Mouse (Mus musculus) kidney, adult 2 months (tissue): ENCODE measurements at regions not wholly inside any gene's neighbourhood (a gene's known extent, or its start where the extent isn't known, plus 50 kb on each side); places are given as distances from the start of the nearest gene placed in this dataset.
A peak's percentile ranks its signal among the peaks of the same experiment; 100 is the strongest.

ENCODE experiments used
- DNase-seq: peaks from one replicate; pipeline ENCODE4 v3.0.0; 2021
- H3K27ac ChIP-seq: fragments of 200-500 bp; 2 replicates; pipeline ENCODE4 v1.5.1; 2012; ENCODE audit warnings: low read depth, low read length, control low read depth, inconsistent platforms; ENCODE audit not compliant: insufficient read depth
- H3K27me3 ChIP-seq: fragments of 200-500 bp; replicated peaks from 2 replicates; pipeline ENCODE4 v1.6.1; 2012; ENCODE audit warnings: mild to moderate bottlenecking, moderate library complexity, low read length, inconsistent platforms; ENCODE audit not compliant: control insufficient read depth, insufficient read depth
- H3K36me3 ChIP-seq: fragments of 200-500 bp; 2 replicates; pipeline ENCODE4 v1.6.1; 2012; ENCODE audit warnings: mild to moderate bottlenecking, moderate library complexity, low read length, inconsistent platforms; ENCODE audit not compliant: control insufficient read depth, insufficient read depth
- H3K4me1 ChIP-seq: fragments of 200-500 bp; 2 replicates; pipeline ENCODE4 v1.6.1; 2011; ENCODE audit warnings: low read length; ENCODE audit not compliant: control insufficient read depth, insufficient read depth
- H3K4me3 ChIP-seq: fragments of 200-500 bp; 2 replicates; pipeline ENCODE4 v1.5.1; 2011; ENCODE audit warnings: mild to moderate bottlenecking, low read depth, low read length, control low read depth; ENCODE audit not compliant: insufficient read depth
- CTCF ChIP-seq: fragments of 200-500 bp; conservative IDR thresholded peaks from 2 replicates; pipeline ENCODE4 v1.5.1; 2011; ENCODE audit warnings: low read depth, mild to moderate bottlenecking, control low read depth, low read length, moderate library complexity, mixed read lengths; ENCODE audit not compliant: insufficient read depth, insufficient read length
- POLR2A ChIP-seq: fragments of 200-500 bp; IDR thresholded peaks from one replicate; pipeline ENCODE4 v1.6.1; 2011; ENCODE audit warnings: low read depth, low read length, control low read depth
- WGBS: fragments of 180-500 bp; shearing (Covaris S2); methylation state at CpG from one replicate; pipeline ENCODE4 v1.1.7; 2018; 5-methylcytosine and 5-hydroxymethylcytosine counted together

- 85% methylated on average over 11 of the region's 11 CpGs for WGBS
Measured at GRCm38 (mm10) chr12:25427911-25428642, 331.1 kb upstream of the Id2 start.

GRCm38 (mm10) chr12:25417336-25417735 lies 320.4 kb upstream of the Id2 start:
- H3K27ac ChIP-seq: no peak overlapping the region
- TF ChIP-seq CTCF: no peak
- no peak for TF ChIP-seq POLR2A
- H3K27me3 ChIP-seq: no peaks in the 10 kb centered on the region
- H3K4me3 ChIP-seq: no peak overlapping the region
- peak; percentile 77 for DNase-seq
- 55% methylated on average over 4 of the region's 4 CpGs for WGBS
- H3K4me1 ChIP-seq: 0 out of 2 replicates have a peak, but pooled peaks cover 2% of the 10 kb centered on the region
- H3K36me3 ChIP-seq: no peaks in the 10 kb centered on the region

More at GRCm38 (mm10) chr12:25427911-25428642, 331.1 kb upstream of the Id2 start:
- TF ChIP-seq POLR2A (no peak), CTCF (no peak)
- DNase-seq: no peak
- H3K36me3 ChIP-seq: no peaks in the 10 kb centered on the region
- H3K4me3 ChIP-seq: no peak overlapping the region
- H3K27ac ChIP-seq: no peak overlapping the region
- no peaks in the 10 kb centered on the region for H3K4me1 ChIP-seq
- H3K27me3 ChIP-seq: no peaks in the 10 kb centered on the region

GRCm38 (mm10) chr12:25416571-25416970 lies 319.6 kb upstream of the Id2 start:
- H3K4me3 ChIP-seq: no peak overlapping the region
- TF ChIP-seq POLR2A (no peak), CTCF (no peak)
- H3K27ac ChIP-seq: no peak overlapping the region
- DNase-seq: no peak
- 0 out of 2 replicates have a peak, but pooled peaks cover 2% of the 10 kb centered on the region for H3K4me1 ChIP-seq
- H3K27me3 ChIP-seq: no peaks in the 10 kb centered on the region
- H3K36me3 ChIP-seq: no peaks in the 10 kb centered on the region
- WGBS: 64% methylated on average over 3 of the region's 3 CpGs

GRCm38 (mm10) chr12:25415641-25416040 lies 318.7 kb upstream of the Id2 start:
- Histone ChIP-seq H3K27me3 (no peaks in the 10 kb centered on the region), H3K4me1 (0 out of 2 replicates have a peak, but pooled peaks cover 2% of the 10 kb centered on the region), H3K36me3 (no peaks in the 10 kb centered on the region), H3K4me3 (no peak overlapping the region), H3K27ac (no peak overlapping the region)
- DNase-seq: no peak
- TF ChIP-seq POLR2A (no peak), CTCF (no peak)
- 39% methylated on average over 3 of the region's 3 CpGs for WGBS

GRCm38 (mm10) chr12:25415232-25415631 lies 318.3 kb upstream of the Id2 start:
- Histone ChIP-seq H3K4me3 (no peak overlapping the region), H3K27me3 (no peaks in the 10 kb centered on the region), H3K4me1 (0 out of 2 replicates have a peak, but pooled peaks cover 2% of the 10 kb centered on the region), H3K36me3 (no peaks in the 10 kb centered on the region), H3K27ac (no peak overlapping the region)
- peak; percentile 24 for DNase-seq
- 32% methylated on average over 2 of the region's 2 CpGs for WGBS
- TF ChIP-seq POLR2A (no peak), CTCF (peak; percentile 43)

GRCm38 (mm10) chr12:25407301-25407700 lies 310.4 kb upstream of the Id2 start:
- WGBS: 92% methylated on average over 2 of the region's 2 CpGs
- DNase-seq: no peak
- no peak overlapping the region for H3K27ac ChIP-seq
- H3K4me3 ChIP-seq: no peak overlapping the region
- H3K27me3 ChIP-seq: no peaks in the 10 kb centered on the region
- H3K4me1 ChIP-seq: no peaks in the 10 kb centered on the region
- no peaks in the 10 kb centered on the region for H3K36me3 ChIP-seq
- TF ChIP-seq POLR2A (no peak), CTCF (no peak)

- no peak for DNase-seq
- Histone ChIP-seq H3K36me3 (no peaks in the 10 kb centered on the region), H3K4me3 (no peak overlapping the region), H3K4me1 (no peaks in the 10 kb centered on the region), H3K27ac (no peak overlapping the region), H3K27me3 (no peaks in the 10 kb centered on the region)
- WGBS: 94% methylated on average over 5 of the region's 5 CpGs
- TF ChIP-seq POLR2A (no peak), CTCF (no peak)
Measured at GRCm38 (mm10) chr12:25400326-25400725, 303.4 kb upstream of the Id2 start.
